Mouse (Mus musculus): ENCODE measurements around the gene Map3k3. TPM values are rescaled to one million over a fixed set of nuclear protein-coding genes. Genes with fewer than 3 reads are reported as not detected.
"Not testable (repeated sequence)": the region's sequence is repeated elsewhere in the genome, so short reads cannot be mapped to it uniquely, and the experiment has no call there.

Map3k3 gene
- polyA plus RNA-seq, 1 experiment from 2014 or later, result 21.7 TPM

- no peaks in the 10 kb centered on the region for H3K27me3 ChIP-seq (ENCODE audit: insufficient read depth, poor library complexity, severe bottlenecking)
- H3K27ac ChIP-seq, result peak overlapping the region; percentile 93
- no peak for DNase-seq (ENCODE audit: low spot score)
- whole genome bisulfite sequencing, result 14% methylated on average over 19 of the region's 19 CpGs
- H3K4me1 ChIP-seq (replicated peaks), result peaks cover 13% of the 10 kb centered on the region
- H3K4me3 ChIP-seq, result peak overlapping the region; percentile 81
- peaks cover 16% of the 10 kb centered on the region for H3K36me3 ChIP-seq
- no peaks in the 10 kb centered on the region for H3K9me3 ChIP-seq
Measured at GRCm38 (mm10) chr11:106192657-106193370, 108.4 kb downstream of the Map3k3 start.

GRCm38 (mm10) chr11:106193371-106194154 lies 109.2 kb downstream of the Map3k3 start:
- peak overlapping the region; percentile 93 for H3K27ac ChIP-seq
- H3K4me3 ChIP-seq, result peak overlapping the region; percentile 81
- under 1% methylated on average over 44 of the region's 44 CpGs for WGBS
- H3K27me3 ChIP-seq (ENCODE audit: insufficient read depth, poor library complexity, severe bottlenecking), result no peaks in the 10 kb centered on the region
- H3K4me1 ChIP-seq (replicated peaks), result peaks cover 13% of the 10 kb centered on the region
- no peaks in the 10 kb centered on the region for H3K9me3 ChIP-seq
- DNase-seq (ENCODE audit: low spot score), result peak; percentile 99
- peaks cover 23% of the 10 kb centered on the region for H3K36me3 ChIP-seq

- peak overlapping the region; percentile 81 for H3K4me3 ChIP-seq
- no peaks in the 10 kb centered on the region for H3K27me3 ChIP-seq (ENCODE audit: insufficient read depth, poor library complexity, severe bottlenecking)
- peak overlapping the region; percentile 93 for H3K27ac ChIP-seq
- 42% methylated on average over 3 of the region's 3 CpGs for WGBS
- no peak for DNase-seq (ENCODE audit: low spot score)
- peaks cover 13% of the 10 kb centered on the region for H3K4me1 ChIP-seq (replicated peaks)
- H3K36me3 ChIP-seq, result peaks cover 29% of the 10 kb centered on the region
- no peaks in the 10 kb centered on the region for H3K9me3 ChIP-seq
Measured at GRCm38 (mm10) chr11:106194155-106194541, 109.7 kb downstream of the Map3k3 start.

- no peak for DNase-seq (ENCODE audit: low spot score)
- Histone ChIP-seq H3K9me3 (no peaks in the 10 kb centered on the region), H3K4me3 (no peak overlapping the region; the same call in 1 of the 2 replicates), H3K27me3 (ENCODE audit: insufficient read depth, poor library complexity, severe bottlenecking) (no peaks in the 10 kb centered on the region), H3K36me3 (peaks cover 34% of the 10 kb centered on the region), H3K4me1 (replicated peaks) (peaks cover 13% of the 10 kb centered on the region), H3K27ac (no peak overlapping the region)
- 91% methylated on average over 7 of the region's 7 CpGs for WGBS
Measured at GRCm38 (mm10) chr11:106194891-106195290, 110.5 kb downstream of the Map3k3 start.

- H3K4me3 ChIP-seq, result no peak overlapping the region; the same call in 1 of the 2 replicates
- H3K27me3 ChIP-seq (ENCODE audit: insufficient read depth, poor library complexity, severe bottlenecking), result no peaks in the 10 kb centered on the region
- no peak overlapping the region for H3K27ac ChIP-seq
- H3K9me3 ChIP-seq, result no peaks in the 10 kb centered on the region
- no peak for DNase-seq (ENCODE audit: low spot score)
- H3K36me3 ChIP-seq, result peaks cover 38% of the 10 kb centered on the region
- peaks cover 13% of the 10 kb centered on the region for H3K4me1 ChIP-seq (replicated peaks)
Measured at GRCm38 (mm10) chr11:106195341-106195740, 110.9 kb downstream of the Map3k3 start.

- H3K9me3 ChIP-seq, result no peaks in the 10 kb centered on the region
- WGBS, result 92% methylated on average over 4 of the region's 4 CpGs
- no peak overlapping the region for H3K27ac ChIP-seq
- peaks cover 68% of the 10 kb centered on the region for H3K36me3 ChIP-seq
- H3K27me3 ChIP-seq (ENCODE audit: insufficient read depth, poor library complexity, severe bottlenecking), result no peaks in the 10 kb centered on the region
- H3K4me3 ChIP-seq, result no peak overlapping the region
- no peak for DNase-seq (ENCODE audit: low spot score)
- H3K4me1 ChIP-seq (replicated peaks), result peaks cover 4% of the 10 kb centered on the region; the same call in 1 of the 2 replicates
Measured at GRCm38 (mm10) chr11:106198277-106198676, 113.9 kb downstream of the Map3k3 start.

- H3K9me3 ChIP-seq; DNase-seq (ENCODE audit: low spot score); H3K27me3 ChIP-seq (ENCODE audit: insufficient read depth, poor library complexity, severe bottlenecking); H3K4me1 ChIP-seq (replicated peaks); H3K4me3 ChIP-seq; H3K27ac ChIP-seq: not testable (repeated sequence)
- H3K36me3 ChIP-seq, result peaks cover 85% of the 10 kb centered on the region
- WGBS, result 93% methylated on average over 7 of the region's 7 CpGs
Measured at GRCm38 (mm10) chr11:106199997-106200396, 115.6 kb downstream of the Map3k3 start.

GRCm38 (mm10) chr11:106200756-106201155 lies 116.3 kb downstream of the Map3k3 start:
- WGBS, result 89% methylated on average over 6 of the region's 6 CpGs
- Histone ChIP-seq H3K27ac (no peak overlapping the region), H3K27me3 (ENCODE audit: insufficient read depth, poor library complexity, severe bottlenecking) (no peaks in the 10 kb centered on the region), H3K4me1 (replicated peaks) (no peaks in the 10 kb centered on the region), H3K36me3 (peaks cover 93% of the 10 kb centered on the region), H3K4me3 (no peak overlapping the region), H3K9me3 (no peaks in the 10 kb centered on the region)
- DNase-seq (ENCODE audit: low spot score), result no peak

GRCm38 (mm10) chr11:106201337-106202122 lies 117.1 kb downstream of the Map3k3 start:
- 94% methylated on average over 19 of the region's 19 CpGs for WGBS
- H3K4me3 ChIP-seq, result no peak overlapping the region
- no peak for DNase-seq (ENCODE audit: low spot score)
- no peak overlapping the region for H3K27ac ChIP-seq
- H3K36me3 ChIP-seq, result peaks cover 97% of the 10 kb centered on the region
- no peaks in the 10 kb centered on the region for H3K9me3 ChIP-seq
- no peaks in the 10 kb centered on the region for H3K27me3 ChIP-seq (ENCODE audit: insufficient read depth, poor library complexity, severe bottlenecking)
- no peaks in the 10 kb centered on the region for H3K4me1 ChIP-seq (replicated peaks)

GRCm38 (mm10) chr11:106202123-106202465 lies 117.7 kb downstream of the Map3k3 start, which contains the start of gene Strada:
TSS of gene Strada (minus strand) at chr11:106202168.
- no peaks in the 10 kb centered on the region for H3K9me3 ChIP-seq
- 82% methylated on average over 5 of the region's 5 CpGs for WGBS
- H3K27me3 ChIP-seq (ENCODE audit: insufficient read depth, poor library complexity, severe bottlenecking), result no peaks in the 10 kb centered on the region
- no peak within 1 kb of the TSS for H3K27ac ChIP-seq
- peaks cover 97% of the 10 kb centered on the region for H3K36me3 ChIP-seq
- H3K4me1 ChIP-seq (replicated peaks), result no peaks in the 10 kb centered on the region
- no peak for DNase-seq (ENCODE audit: low spot score)
- H3K4me3 ChIP-seq, result no peak within 1 kb of the TSS
